8 mouse cellular contexts compared by ENCODE assay signal in genomic region chr9:111939271-111940067, GRCm38 (mm10).
DNase-seq lines count a peak whose midpoint lies in the region; ATAC-seq lines count a peak whose summit lies in the region.

No protein-coding gene starts in this region.

- DNase-seq in kidney, adult 18-20 months, result no peak
- DNase-seq in MN1 (ENCODE audit: low spot score), result peak; percentile 19
- peak; percentile 54 for DNase-seq in cerebellum, postnatal 10 days
- peak; percentile 67 for DNase-seq in retina, postnatal 1 day
- no peak for DNase-seq in urinary bladder, postnatal 25 days (ENCODE audit: low spot score)
- no peak for DNase-seq in kidney, adult 11 months

- no peak overlapping the region for H3K27ac ChIP-seq in kidney, embryonic 15.5 days
- H3K27ac ChIP-seq in hindbrain, embryonic 12.5 days, result no peak overlapping the region

- H3K4me3 ChIP-seq in kidney, embryonic 15.5 days (replicated peaks), result no peak overlapping the region
- no peak overlapping the region for H3K4me3 ChIP-seq in hindbrain, embryonic 12.5 days

- H3K9me3 ChIP-seq in kidney, embryonic 15.5 days (replicated peaks), result no peaks in the 10 kb centered on the region
- no peaks in the 10 kb centered on the region for H3K9me3 ChIP-seq in hindbrain, embryonic 12.5 days (replicated peaks)

- H3K4me1 ChIP-seq in kidney, embryonic 15.5 days, result no peaks in the 10 kb centered on the region
- no peaks in the 10 kb centered on the region for H3K4me1 ChIP-seq in hindbrain, embryonic 12.5 days

- 47% methylated on average over 8 of the region's 8 CpGs for WGBS in kidney, embryonic 15.5 days
- 48% methylated on average over 8 of the region's 8 CpGs for WGBS in hindbrain, embryonic 12.5 days

- H3K36me3 ChIP-seq in kidney, embryonic 15.5 days, result no peaks in the 10 kb centered on the region
- no peaks in the 10 kb centered on the region for H3K36me3 ChIP-seq in hindbrain, embryonic 12.5 days

- 0 out of 2 replicates have a peak, but pooled peaks have one; percentile 36 for ATAC-seq in kidney, embryonic 15.5 days (replicated peaks; ENCODE audit: low FRiP score)
- peak; percentile 26; the same call in 1 of the 2 replicates for ATAC-seq in hindbrain, embryonic 12.5 days (ENCODE audit: low FRiP score)

- H3K9ac ChIP-seq in kidney, embryonic 15.5 days, result no peak overlapping the region
- H3K9ac ChIP-seq in hindbrain, embryonic 12.5 days, result no peak overlapping the region

- H3K27me3 ChIP-seq in kidney, embryonic 15.5 days, result no peaks in the 10 kb centered on the region
- no peaks in the 10 kb centered on the region for H3K27me3 ChIP-seq in hindbrain, embryonic 12.5 days

- no peak overlapping the region for H3K4me2 ChIP-seq in kidney, embryonic 15.5 days
- no peak overlapping the region for H3K4me2 ChIP-seq in hindbrain, embryonic 12.5 days (replicated peaks)

Comparison
In these comparisons a context has a peak if more than half of its experiments do, and no peak if none do; other contexts are left out.
1. DNase-seq: peak in MN1 (single experiment), cerebellum, postnatal 10 days (2 of 2) and retina, postnatal 1 day (single experiment); none in kidney, adult 18-20 months (single experiment), urinary bladder, postnatal 25 days (single experiment) and kidney, adult 11 months (single experiment).